Mouse (Mus musculus): ENCODE measurements around the gene Cracr2b. TPM values are rescaled to one million over a fixed set of nuclear protein-coding genes. Genes with fewer than 3 reads are reported as not detected.

The Cracr2b gene
- total RNA-seq, 2 experiments from 2014 or later: 6.1 to 6.3 TPM

- H3K27ac ChIP-seq: peak overlapping the region; percentile 49; the same call in 1 of the 2 replicates
- no peak for TF ChIP-seq CTCF (IDR thresholded peaks at IDR 0.05)
- H3K4me3 ChIP-seq: peak overlapping the region; percentile 76
- DNase-seq: peak; percentile 72
- intact Hi-C loops (cut with DNase I): loop anchor here (1.0 kb wide), 2 partner anchors 44 to 185 kb away; no protein-coding TSS in a partner anchor
Measured at GRCm38 (mm10) chr7:141480842-141481497, 20.1 kb downstream of the Cracr2b start.

- Histone ChIP-seq H3K27ac (peak overlapping the region; percentile 49; the same call in 1 of the 2 replicates), H3K4me3 (peak overlapping the region; percentile 76)
- TF ChIP-seq CTCF (IDR thresholded peaks at IDR 0.05): peak; percentile 59
- DNase-seq: peak; percentile 52
- intact Hi-C loops (cut with DNase I): no loop called here
Measured at GRCm38 (mm10) chr7:141481498-141482401, 20.9 kb downstream of the Cracr2b start.

GRCm38 (mm10) chr7:141482531-141483024 is 21.7 kb downstream of the Cracr2b start:
- intact Hi-C loops (cut with DNase I): no loop called here
- TF ChIP-seq CTCF (IDR thresholded peaks at IDR 0.05): no peak
- DNase-seq: no peak
- H3K27ac ChIP-seq: peak overlapping the region; percentile 43; the same call in 1 of the 2 replicates
- peak overlapping the region; percentile 76 for H3K4me3 ChIP-seq

- TF ChIP-seq CTCF (IDR thresholded peaks at IDR 0.05): no peak
- DNase-seq: no peak
- Histone ChIP-seq H3K27ac (no peak overlapping the region), H3K4me3 (no peak overlapping the region)
- intact Hi-C loops (cut with DNase I): no loop called here
Measured at GRCm38 (mm10) chr7:141483114-141483653, 22.3 kb downstream of the Cracr2b start.

- intact Hi-C loops (cut with DNase I): no loop called here
- no peak for DNase-seq
- H3K4me3 ChIP-seq: no peak overlapping the region
- H3K27ac ChIP-seq: no peak overlapping the region
- TF ChIP-seq CTCF (IDR thresholded peaks at IDR 0.05): no peak
Measured at GRCm38 (mm10) chr7:141484186-141485120, 23.6 kb downstream of the Cracr2b start.

- no peak overlapping the region for H3K4me3 ChIP-seq
- H3K27ac ChIP-seq: no peak overlapping the region
- DNase-seq: no peak
- TF ChIP-seq CTCF (IDR thresholded peaks at IDR 0.05): no peak
- intact Hi-C loops (cut with DNase I): no loop called here
Measured at GRCm38 (mm10) chr7:141485186-141485585, 24.3 kb downstream of the Cracr2b start.

GRCm38 (mm10) chr7:141485606-141486005 is 24.7 kb downstream of the Cracr2b start:
- H3K4me3 ChIP-seq: no peak overlapping the region
- TF ChIP-seq CTCF (IDR thresholded peaks at IDR 0.05): no peak
- DNase-seq: no peak
- intact Hi-C loops (cut with DNase I): no loop called here
- H3K27ac ChIP-seq: no peak overlapping the region

- no peak for DNase-seq
- Histone ChIP-seq H3K4me3 (no peak overlapping the region), H3K27ac (no peak overlapping the region)
- TF ChIP-seq CTCF (IDR thresholded peaks at IDR 0.05): no peak
- intact Hi-C loops (cut with DNase I): no loop called here
Measured at GRCm38 (mm10) chr7:141486239-141486638, 25.3 kb downstream of the Cracr2b start.

- no peak for DNase-seq
- no peak overlapping the region for H3K4me3 ChIP-seq
- intact Hi-C loops (cut with DNase I): no loop called here
- no peak overlapping the region for H3K27ac ChIP-seq
- TF ChIP-seq CTCF (IDR thresholded peaks at IDR 0.05): no peak
Measured at GRCm38 (mm10) chr7:141487141-141487540, 26.2 kb downstream of the Cracr2b start.

GRCm38 (mm10) chr7:141491151-141491550 is 30.3 kb downstream of the Cracr2b start:
- Histone ChIP-seq H3K4me3 (no peak overlapping the region), H3K27ac (no peak overlapping the region)
- intact Hi-C loops (cut with DNase I): no loop called here
- no peak for DNase-seq
- peak; percentile 20; the same call in 1 of the 2 replicates for TF ChIP-seq CTCF (IDR thresholded peaks at IDR 0.05)

GRCm38 (mm10) chr7:141492738-141493137 is 31.8 kb downstream of the Cracr2b start:
- DNase-seq: no peak
- intact Hi-C loops (cut with DNase I): no loop called here
- no peak for TF ChIP-seq CTCF (IDR thresholded peaks at IDR 0.05)
- no peak overlapping the region for H3K27ac ChIP-seq
- no peak overlapping the region for H3K4me3 ChIP-seq

- DNase-seq: no peak
- Histone ChIP-seq H3K4me3 (no peak overlapping the region), H3K27ac (no peak overlapping the region)
- intact Hi-C loops (cut with DNase I): no loop called here
- TF ChIP-seq CTCF (IDR thresholded peaks at IDR 0.05): no peak
Measured at GRCm38 (mm10) chr7:141493729-141494128, 32.8 kb downstream of the Cracr2b start.

Measured in gastrocnemius, adult 2 months (tissue).